Mouse (Mus musculus) CH12.LX (cell line): ENCODE results near the gene Dock10. TPM values are rescaled to one million over a fixed set of nuclear protein-coding genes. Genes with fewer than 3 reads are reported as not detected.

Experiments
- DNase-seq: peaks from one replicate; pipeline ENCODE4 v3.0.0-alpha.2; 2013; ENCODE audit errors: extremely low read depth
- H3K27ac ChIP-seq: 2 replicates; pipeline ENCODE4 v1.5.1; 2012; ENCODE audit warnings: low read depth, mild to moderate bottlenecking, control low read depth, moderate library complexity; ENCODE audit not compliant: insufficient read depth
- H3K27me3 ChIP-seq: replicated peaks from 2 replicates; pipeline ENCODE3; 2012; ENCODE audit warnings: inconsistent platforms
- H3K36me3 ChIP-seq, 2 experiments: replicated peaks in 1 of 2; 2 replicates each; pipeline versions ENCODE3 to v1.6.1; 2012; ENCODE audit warnings: inconsistent platforms in 1 of 2, low read length in 1 of 2, mild to moderate bottlenecking in 1 of 2, mixed read lengths in 1 of 2, moderate library complexity in 1 of 2; ENCODE audit not compliant: control insufficient read depth in 1 of 2, insufficient read depth in 1 of 2
- H3K4me1 ChIP-seq, 2 experiments: 2 replicates each; pipeline ENCODE4 v1.6.1; 2012; ENCODE audit warnings: inconsistent platforms in 1 of 2, moderate library complexity in 1 of 2; ENCODE audit not compliant: insufficient read depth in 2 of 2, control insufficient read depth in 1 of 2
- H3K4me2 ChIP-seq: 2 replicates; pipeline ENCODE4 v1.6.1; 2012; ENCODE audit warnings: low read depth, mild to moderate bottlenecking, control low read depth; ENCODE audit not compliant: poor library complexity, insufficient read depth, severe bottlenecking
- H3K4me3 ChIP-seq, 3 experiments: fragments of 150-350 bp in 1 of 3; sonication (generic) in 1 of 3; replicated peaks in 1 of 3; 2 replicates each; pipeline versions ENCODE3 to v1.5.1; 2011 to 2012; ENCODE audit warnings: low read depth in 2 of 3, low read length in 2 of 3, mild to moderate bottlenecking in 2 of 3, moderate library complexity in 2 of 3, control low read depth in 1 of 3, improper control_type of control experiment in 1 of 3, inconsistent platforms in 1 of 3, mixed read lengths in 1 of 3; ENCODE audit not compliant: poor library complexity in 1 of 3
- H3K79me2 ChIP-seq: replicated peaks from 2 replicates; pipeline ENCODE4 v1.6.1; 2012; ENCODE audit warnings: mild to moderate bottlenecking, moderate library complexity; ENCODE audit not compliant: control insufficient read depth, poor library complexity, insufficient read depth, severe bottlenecking; ENCODE audit errors: extremely low read depth
- H3K9ac ChIP-seq: 2 replicates; pipeline ENCODE4 v1.6.1; 2012; ENCODE audit warnings: low read depth, mild to moderate bottlenecking, control low read depth, moderate library complexity; ENCODE audit not compliant: insufficient read depth
- H3K9me3 ChIP-seq: replicated peaks from 2 replicates; pipeline ENCODE3; 2012; ENCODE audit warnings: low read length, inconsistent platforms, mixed read lengths
- BHLHE40 ChIP-seq: IDR thresholded peaks from 2 replicates; pipeline ENCODE4 v1.6.1; 2011; ENCODE audit warnings: mild to moderate bottlenecking, low read depth, low read length, improper control_type of control experiment
- CHD2 ChIP-seq: IDR thresholded peaks from 2 replicates; pipeline ENCODE4 v1.6.1; 2011; ENCODE audit warnings: low read length, improper control_type of control experiment
- CTCF ChIP-seq, 2 experiments: IDR thresholded peaks in 1 of 2; conservative IDR thresholded peaks in 1 of 2; 2 replicates each; pipeline ENCODE4 v1.5.1; 2011 to 2012; ENCODE audit warnings: low read depth in 2 of 2, low read length in 2 of 2, improper control_type of control experiment in 1 of 2, inconsistent platforms in 1 of 2, mild to moderate bottlenecking in 1 of 2, moderate library complexity in 1 of 2
- ELF1 ChIP-seq: IDR thresholded peaks from 2 replicates; pipeline ENCODE4 v1.6.1; 2014; ENCODE audit warnings: low read depth, mild to moderate bottlenecking, inconsistent platforms, low read length, improper control_type of control experiment
- EP300 ChIP-seq: IDR thresholded peaks from 2 replicates; pipeline ENCODE4 v1.6.1; 2011; ENCODE audit warnings: low read length, improper control_type of control experiment
- ETS1 ChIP-seq: conservative IDR thresholded peaks from 2 replicates; pipeline ENCODE4 v1.6.1; 2012; ENCODE audit warnings: low read depth, mild to moderate bottlenecking, inconsistent platforms, low read length, improper control_type of control experiment, moderate library complexity
- GABPA ChIP-seq: IDR thresholded peaks from 2 replicates; pipeline ENCODE4 v1.6.1; 2012; ENCODE audit warnings: low read depth, low read length, improper control_type of control experiment, inconsistent platforms; ENCODE audit not compliant: insufficient replicate concordance
- HCFC1 ChIP-seq: IDR thresholded peaks from 2 replicates; pipeline ENCODE4 v1.6.1; 2012; ENCODE audit warnings: low read depth, mild to moderate bottlenecking, inconsistent platforms, low read length, improper control_type of control experiment
- IRF4 ChIP-seq: IDR thresholded peaks from 2 replicates; pipeline ENCODE4 v1.6.1; 2014; ENCODE audit warnings: low read depth, mild to moderate bottlenecking, inconsistent platforms, low read length, improper control_type of control experiment
- JUND ChIP-seq: conservative IDR thresholded peaks from 2 replicates; pipeline ENCODE4 v1.6.1; 2011; ENCODE audit warnings: low read depth, low read length, improper control_type of control experiment
- KAT2A ChIP-seq: IDR thresholded peaks from 2 replicates; pipeline ENCODE4 v1.6.1; 2012; ENCODE audit warnings: low read length, improper control_type of control experiment, inconsistent platforms; ENCODE audit not compliant: insufficient replicate concordance
- MAX ChIP-seq: IDR thresholded peaks from 2 replicates; pipeline ENCODE4 v1.6.1; 2011; ENCODE audit warnings: low read length, improper control_type of control experiment
- MEF2A ChIP-seq: IDR thresholded peaks from 2 replicates; pipeline ENCODE4 v1.6.1; 2014; ENCODE audit warnings: low read depth, mild to moderate bottlenecking, inconsistent platforms, low read length, improper control_type of control experiment, borderline replicate concordance
- MXI1 ChIP-seq: IDR thresholded peaks from 2 replicates; pipeline ENCODE4 v1.6.1; 2011; ENCODE audit warnings: mild to moderate bottlenecking, low read depth, low read length, improper control_type of control experiment
- MYC ChIP-seq: IDR thresholded peaks from 2 replicates; pipeline ENCODE4 v1.6.1; 2011; ENCODE audit warnings: low read depth, mild to moderate bottlenecking, improper control_type of control experiment, low read length
- NELFE ChIP-seq: IDR thresholded peaks from 2 replicates; pipeline ENCODE4 v1.6.1; 2011; ENCODE audit warnings: low read depth, low read length, improper control_type of control experiment
- PAX5 ChIP-seq: IDR thresholded peaks from 2 replicates; pipeline ENCODE4 v1.6.1; 2012; ENCODE audit warnings: low read length, inconsistent platforms, mixed read lengths
- RCOR1 ChIP-seq: conservative IDR thresholded peaks from 2 replicates; pipeline ENCODE4 v1.6.1; 2012; ENCODE audit warnings: low read depth, mild to moderate bottlenecking, inconsistent platforms, low read length, improper control_type of control experiment
- SIN3A ChIP-seq: IDR thresholded peaks from 2 replicates; pipeline ENCODE4 v1.6.1; 2012; ENCODE audit warnings: low read length, improper control_type of control experiment, inconsistent platforms
- TCF12 ChIP-seq: IDR thresholded peaks from 2 replicates; pipeline ENCODE4 v1.6.1; 2014; ENCODE audit warnings: low read depth, mild to moderate bottlenecking, inconsistent platforms, low read length, improper control_type of control experiment
- UBTF ChIP-seq: IDR thresholded peaks from 2 replicates; pipeline ENCODE4 v1.6.1; 2012; ENCODE audit warnings: low read depth, mild to moderate bottlenecking, inconsistent platforms, low read length, improper control_type of control experiment, moderate library complexity
- USF1 ChIP-seq: IDR thresholded peaks from 2 replicates; pipeline ENCODE4 v1.6.1; 2014; ENCODE audit warnings: low read depth, mild to moderate bottlenecking, inconsistent platforms, low read length, improper control_type of control experiment
- USF2 ChIP-seq: conservative IDR thresholded peaks from 2 replicates; pipeline ENCODE4 v1.6.1; 2011; ENCODE audit warnings: low read depth, low read length, improper control_type of control experiment
- ZC3H11A ChIP-seq: IDR thresholded peaks from 2 replicates; pipeline ENCODE4 v1.6.1; 2012; ENCODE audit warnings: low read depth, mild to moderate bottlenecking, inconsistent platforms, low read length, improper control_type of control experiment
- ZNF384 ChIP-seq: IDR thresholded peaks from 2 replicates; pipeline ENCODE4 v1.6.1; 2012; ENCODE audit warnings: low read depth, low read length, improper control_type of control experiment, inconsistent platforms
- dilution Hi-C: fragments of 300-500 bp; cut with MboI; formaldehyde crosslinking; loops from 2 replicates; pipeline ENCODE4 v1.14.3; 2020; ENCODE audit warnings: low sequenced_read_pairs; ENCODE audit not compliant: extremely low pct_unique_long_range_greater_than_20kb, extremely low pct_ligation_motif_present
- in situ Hi-C: fragments of 300-500 bp; cut with MboI; formaldehyde crosslinking; loops from 3 replicates; pipeline ENCODE4 v1.14.3; 2019; ENCODE audit warnings: low sequenced_read_pairs, low pct_ligation_motif_present, low pct_unique_long_range_greater_than_20kb, mixed read lengths
- polyA plus RNA-seq: library from polyadenylated mRNA; unstranded; fragments of >175 nt; gene quantifications from 2 replicates; pipeline ENCODE4 v1.2.1, GENCODE M21; 2012; ENCODE audit warnings: low read depth; ENCODE audit not compliant: insufficient read length
- total RNA-seq, 2 experiments: library from RNA; depleted of rRNA; stranded (reverse); fragments of 300-350 nt in 1 of 2; fragments of >200 nt in 1 of 2; gene quantifications; 2 replicates each; pipeline ENCODE4 v1.2.3; 2012 to 2014

Dock10 gene
- total and polyA plus RNA-seq, 3 experiments, result 44.7 to 77.2 (median 62.2) TPM

- H3K4me2 ChIP-seq, result peak overlapping the region; percentile 21; the same call in 1 of the 2 replicates
- no peaks in the 10 kb centered on the region for H3K27me3 ChIP-seq
- no peak overlapping the region for H3K9ac ChIP-seq
- 0 out of 2 replicates have a peak, but pooled peaks have one; percentile 42 for TF ChIP-seq TCF12
- 0 out of 2 replicates have a peak, but pooled peaks have one; percentile 32 for TF ChIP-seq MAX
- TF ChIP-seq MYC, result peak; percentile 69; the same call in 1 of the 2 replicates
- TF ChIP-seq SIN3A, result no peak
- TF ChIP-seq ETS1, result peak; percentile 41; the same call in 1 of the 2 replicates
- no peak for TF ChIP-seq CTCF (conservative IDR thresholded peaks at IDR 0.05 in 1 of 2, IDR thresholded peaks at IDR 0.05 in 1 of 2; ENCODE audit: low read depth in 2 of 2, low read length in 2 of 2)
- TF ChIP-seq ELF1, result peak; percentile 46
- TF ChIP-seq MEF2A, result peak; percentile 36; the same call in 1 of the 2 replicates
- no peak for TF ChIP-seq MXI1
- no peak for TF ChIP-seq HCFC1
- TF ChIP-seq JUND, result no peak
- TF ChIP-seq USF2, result no peak
- no peak for TF ChIP-seq ZC3H11A
- no peak for TF ChIP-seq GABPA
- 0 out of 2 replicates have a peak, but pooled peaks have one; percentile 27 for TF ChIP-seq IRF4
- no peak for TF ChIP-seq UBTF
- TF ChIP-seq ZNF384, result peak; percentile 70
- TF ChIP-seq PAX5, result no peak
- peak; percentile 86 for TF ChIP-seq EP300
- TF ChIP-seq BHLHE40, result peak; percentile 64
- no peak for TF ChIP-seq KAT2A
- no peak for TF ChIP-seq RCOR1
- no peak for TF ChIP-seq NELFE
- TF ChIP-seq CHD2, result no peak
- TF ChIP-seq USF1, result no peak; the same call in 1 of the 2 replicates
- peak; percentile 57 for DNase-seq
- dilution Hi-C loops (no loop called here), in situ Hi-C loops (no loop called here)
- H3K4me1 ChIP-seq, result peaks cover 0 to 44% of the 10 kb centered on the region in 2 experiments; a peak in 2 of 4 replicates
- no peaks in the 10 kb centered on the region for H3K36me3 ChIP-seq
- H3K27ac ChIP-seq, result peak overlapping the region; percentile 45; the same call in 1 of the 2 replicates
- no peaks in the 10 kb centered on the region for H3K79me2 ChIP-seq
- H3K4me3 ChIP-seq, result no peak overlapping the region
- peaks cover 3% of the 10 kb centered on the region for H3K9me3 ChIP-seq
These were observed 7.2 kb upstream of the Dock10 start for GRCm38 (mm10) chr1:80765504-80765903.
